Mouse (Mus musculus): ENCODE data around the gene Wasf2. TPM values are rescaled to one million over a fixed set of nuclear protein-coding genes. Genes with fewer than 3 reads are reported as not detected.
"Not testable (repeated sequence)": the region's sequence is repeated elsewhere in the genome, so short reads cannot be mapped to it uniquely, and the experiment has no call there.

Gene Wasf2
- polyA plus RNA-seq, 1 experiment from 2014 or later = 27.4 TPM

DNA sequence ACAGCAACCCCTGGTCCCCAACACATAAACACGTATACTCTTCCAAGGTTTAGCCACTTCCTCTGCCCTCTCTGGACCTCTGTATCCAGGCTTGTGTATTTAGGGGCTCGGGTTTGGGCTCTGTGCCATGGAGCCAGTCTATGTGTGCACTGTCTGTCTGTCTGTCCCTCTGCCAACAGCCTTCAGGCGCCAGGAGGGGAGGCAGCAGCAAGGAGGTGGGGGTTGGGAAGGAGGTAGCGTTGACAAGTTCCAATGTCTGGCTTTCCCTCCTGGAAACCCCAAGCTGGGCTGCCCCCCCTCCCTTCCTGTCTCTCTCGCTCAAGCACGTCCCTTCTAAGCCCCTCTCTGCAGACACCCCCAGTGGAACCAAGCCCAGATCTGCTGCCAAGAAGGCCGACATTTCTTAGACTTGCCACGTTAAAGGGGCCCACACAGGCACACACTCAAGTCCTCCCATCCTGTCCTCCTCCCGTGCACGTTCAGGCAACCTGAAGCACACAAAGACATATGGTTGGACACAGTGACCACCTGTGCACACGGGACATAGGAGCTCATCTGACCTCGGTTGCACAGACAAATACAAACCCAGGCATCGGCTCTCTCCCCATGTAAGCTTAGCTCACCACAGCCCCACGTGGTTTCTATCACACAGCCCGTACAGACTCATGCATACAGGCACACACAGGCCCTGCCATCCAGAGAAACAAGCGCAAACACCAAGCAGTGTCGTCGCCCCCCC is 39.4 kb upstream of the Wasf2 start:
- ATAC-seq (replicated peaks) = no peak; the same call in 1 of the 2 replicates
- no peaks in the 10 kb centered on the region for H3K9me3 ChIP-seq
- 28% methylated on average over 17 of the region's 18 CpGs for WGBS
- no peaks in the 10 kb centered on the region for H3K27me3 ChIP-seq (replicated peaks)
- no peaks in the 10 kb centered on the region for H3K36me3 ChIP-seq (replicated peaks)
- H3K4me2 ChIP-seq = no peak overlapping the region
- peak overlapping the region; percentile 71 for H3K27ac ChIP-seq
- H3K4me1 ChIP-seq = peaks cover 77% of the 10 kb centered on the region
- no peak overlapping the region for H3K4me3 ChIP-seq
- no peak overlapping the region for H3K9ac ChIP-seq

- Histone ChIP-seq H3K9me3 (no peaks in the 10 kb centered on the region), H3K9ac (no peak overlapping the region), H3K4me3 (no peak overlapping the region), H3K36me3 (replicated peaks) (no peaks in the 10 kb centered on the region), H3K4me1 (peaks cover 72% of the 10 kb centered on the region), H3K27me3 (replicated peaks) (no peaks in the 10 kb centered on the region), H3K27ac (peak overlapping the region; percentile 71), H3K4me2 (no peak overlapping the region)
- no peak for ATAC-seq (replicated peaks)
- 68% methylated on average over 4 of the region's 4 CpGs for WGBS
These were observed 38.9 kb upstream of the Wasf2 start for GRCm38 (mm10) chr4:133091459-133091785.

- H3K4me2 ChIP-seq = peak overlapping the region; percentile 38
- no peaks in the 10 kb centered on the region for H3K36me3 ChIP-seq (replicated peaks)
- peaks cover 64% of the 10 kb centered on the region for H3K4me1 ChIP-seq
- ATAC-seq (replicated peaks) = peak; percentile 37
- no peaks in the 10 kb centered on the region for H3K9me3 ChIP-seq
- no peaks in the 10 kb centered on the region for H3K27me3 ChIP-seq (replicated peaks)
- WGBS = 4% methylated on average over 17 of the region's 18 CpGs
- peak overlapping the region; percentile 31; the same call in 1 of the 2 replicates for H3K9ac ChIP-seq
- H3K4me3 ChIP-seq = no peak overlapping the region
- peak overlapping the region; percentile 75 for H3K27ac ChIP-seq
These were observed 37.8 kb upstream of the Wasf2 start for GRCm38 (mm10) chr4:133092453-133092901.

GRCm38 (mm10) chr4:133093056-133093455 is 37.2 kb upstream of the Wasf2 start:
- H3K4me1 ChIP-seq = peaks cover 59% of the 10 kb centered on the region
- H3K4me3 ChIP-seq = no peak overlapping the region
- no peaks in the 10 kb centered on the region for H3K36me3 ChIP-seq (replicated peaks)
- peak overlapping the region; percentile 64; the same call in 1 of the 2 replicates for H3K27ac ChIP-seq
- H3K27me3 ChIP-seq (replicated peaks) = no peaks in the 10 kb centered on the region
- H3K9ac ChIP-seq = no peak overlapping the region
- no peak for ATAC-seq (replicated peaks)
- no peak overlapping the region for H3K4me2 ChIP-seq
- WGBS = 51% methylated on average over 6 of the region's 6 CpGs
- H3K9me3 ChIP-seq = no peaks in the 10 kb centered on the region

DNA sequence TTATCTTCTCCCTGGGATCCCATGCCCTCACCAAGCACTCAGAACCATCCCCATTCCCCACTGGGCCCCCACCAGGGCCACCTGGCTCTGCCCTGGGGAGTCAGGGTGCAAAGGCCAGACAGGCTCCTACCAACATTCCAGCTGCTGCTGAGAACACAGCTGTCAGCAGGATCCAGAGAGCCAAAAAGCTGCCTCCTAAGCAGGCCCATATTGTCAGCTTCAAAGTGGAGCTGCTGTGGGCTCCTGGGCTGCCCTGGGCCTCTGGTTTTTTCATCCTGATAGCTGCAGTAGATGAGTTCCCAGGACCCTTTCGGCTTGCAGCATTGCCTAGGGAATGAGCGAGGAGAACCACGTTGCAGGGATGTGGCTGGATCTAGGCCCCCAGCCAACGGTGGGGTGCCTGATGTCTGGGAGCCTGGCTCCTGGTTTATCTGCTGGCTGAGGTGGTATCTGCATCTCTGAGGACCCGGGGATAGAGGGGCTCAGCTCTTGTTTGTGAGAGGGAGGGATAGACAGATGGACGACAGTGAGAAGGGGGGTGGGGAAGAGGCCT is 36.7 kb upstream of the Wasf2 start:
- H3K9ac ChIP-seq = 0 out of 2 replicates have a peak overlapping the region, but pooled peaks have one; percentile 0
- no peak overlapping the region for H3K4me2 ChIP-seq
- H3K4me3 ChIP-seq = no peak overlapping the region
- WGBS = 14% methylated on average over 6 of the region's 6 CpGs
- H3K4me1 ChIP-seq = peaks cover 58% of the 10 kb centered on the region
- no peaks in the 10 kb centered on the region for H3K9me3 ChIP-seq
- H3K27ac ChIP-seq = peak overlapping the region; percentile 64
- no peaks in the 10 kb centered on the region for H3K27me3 ChIP-seq (replicated peaks)
- no peaks in the 10 kb centered on the region for H3K36me3 ChIP-seq (replicated peaks)
- no peak for ATAC-seq (replicated peaks)

DNA sequence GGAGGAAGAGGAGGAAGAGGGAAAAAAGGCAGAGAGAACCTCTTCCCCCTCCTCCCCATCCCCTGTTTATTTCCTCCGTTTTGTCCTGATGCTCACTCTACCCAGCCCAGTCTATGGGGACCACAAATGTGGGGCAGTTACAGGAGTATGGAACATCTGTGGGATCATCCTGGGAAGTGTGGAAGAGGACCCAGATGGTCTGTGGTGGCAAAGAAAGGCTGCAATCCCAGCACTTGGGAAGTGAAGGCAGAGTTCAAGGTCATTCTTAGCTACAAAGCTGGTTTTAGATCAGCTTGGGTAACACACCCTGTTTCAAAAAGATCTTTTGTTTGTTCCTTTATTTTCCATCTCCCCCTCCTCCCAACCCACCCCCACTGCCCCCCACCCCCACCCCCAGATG is 36.0 kb upstream of the Wasf2 start:
- Histone ChIP-seq H3K4me3 (no peak overlapping the region), H3K9ac (no peak overlapping the region), H3K27me3 (replicated peaks) (no peaks in the 10 kb centered on the region), H3K9me3 (no peaks in the 10 kb centered on the region), H3K27ac (peak overlapping the region; percentile 90; the same call in 1 of the 2 replicates), H3K4me2 (no peak overlapping the region), H3K4me1 (peaks cover 58% of the 10 kb centered on the region), H3K36me3 (replicated peaks) (no peaks in the 10 kb centered on the region)
- 33% methylated on average over 1 of the region's 1 CpGs for WGBS
- no peak for ATAC-seq (replicated peaks)

DNA sequence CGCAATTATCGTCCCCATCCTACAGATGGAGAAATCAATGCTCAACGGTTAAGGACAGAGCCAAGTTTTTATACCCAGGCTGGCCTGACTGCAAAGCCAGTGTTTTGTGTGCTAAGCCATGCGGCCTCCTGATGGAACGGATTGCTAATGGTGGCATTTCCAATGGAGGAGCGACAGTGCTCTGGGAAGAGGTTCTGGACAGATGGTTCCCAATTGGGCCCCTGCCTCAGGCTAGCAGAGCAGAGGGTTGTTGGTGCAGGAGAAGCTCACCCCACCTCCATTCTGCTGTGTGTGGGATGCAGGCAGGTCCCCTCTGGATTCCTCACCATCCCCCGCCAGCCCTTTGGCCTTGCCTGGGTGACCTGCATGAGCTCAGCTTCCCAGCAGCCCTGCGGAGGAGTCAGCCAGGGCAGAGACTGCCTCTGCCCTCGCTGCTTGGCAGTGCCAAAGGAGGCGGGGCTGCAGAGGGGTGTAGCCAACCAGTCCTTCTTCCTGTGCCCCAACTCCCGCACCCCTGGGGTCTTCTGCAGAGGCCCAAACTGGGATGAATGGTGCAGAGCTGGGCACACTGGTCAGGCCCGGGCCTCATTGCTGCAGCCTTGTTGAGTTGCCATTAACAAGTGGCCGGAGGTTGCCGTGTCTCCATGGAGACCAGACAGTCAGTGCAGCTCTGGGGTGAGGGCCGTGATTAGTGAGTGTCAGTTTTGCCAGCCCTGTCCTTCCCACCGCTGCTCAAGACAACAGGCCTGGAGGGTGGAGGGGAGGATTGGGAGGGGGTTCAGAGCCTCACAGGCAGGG is 35.2 kb upstream of the Wasf2 start:
- H3K36me3 ChIP-seq (replicated peaks) = no peaks in the 10 kb centered on the region
- H3K9ac ChIP-seq = no peak overlapping the region; the same call in 1 of the 2 replicates
- WGBS = 26% methylated on average over 16 of the region's 16 CpGs
- H3K27ac ChIP-seq = peak overlapping the region; percentile 90
- H3K27me3 ChIP-seq (replicated peaks) = no peaks in the 10 kb centered on the region
- no peaks in the 10 kb centered on the region for H3K9me3 ChIP-seq
- H3K4me1 ChIP-seq = peaks cover 52% of the 10 kb centered on the region
- ATAC-seq (replicated peaks) = peak; percentile 79
- peak overlapping the region; percentile 32 for H3K4me2 ChIP-seq
- H3K4me3 ChIP-seq = 0 out of 2 replicates have a peak overlapping the region, but pooled peaks have one; percentile 3

DNA sequence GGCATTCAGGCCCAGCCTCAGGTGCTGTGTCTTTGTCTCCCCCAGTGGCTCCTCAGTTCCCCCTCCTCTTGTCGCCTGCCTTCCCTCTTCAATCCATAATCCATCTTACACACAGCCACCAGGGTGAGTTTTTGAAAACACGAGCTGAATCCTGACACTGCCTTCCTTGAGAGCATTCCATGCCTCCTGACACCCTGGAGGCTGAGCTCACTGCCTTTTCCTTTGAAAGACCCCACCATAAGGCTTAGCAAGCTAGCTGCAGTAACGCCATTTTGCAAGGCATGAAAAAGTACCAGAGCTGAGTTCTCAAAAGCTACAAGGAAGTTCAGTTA is 34.6 kb upstream of the Wasf2 start:
- peak overlapping the region; percentile 32 for H3K4me2 ChIP-seq
- H3K36me3 ChIP-seq (replicated peaks); ATAC-seq (replicated peaks); H3K27me3 ChIP-seq (replicated peaks); H3K9me3 ChIP-seq; H3K9ac ChIP-seq: not testable (repeated sequence)
- H3K27ac ChIP-seq = peak overlapping the region; percentile 90
- peaks cover 46% of the 10 kb centered on the region for H3K4me1 ChIP-seq
- H3K4me3 ChIP-seq = 0 out of 2 replicates have a peak overlapping the region, but pooled peaks have one; percentile 3
- 2% methylated on average over 3 of the region's 3 CpGs for WGBS

- peak overlapping the region; percentile 40 for H3K4me2 ChIP-seq
- 0% methylated on average over 16 of the region's 26 CpGs for WGBS
- peak overlapping the region; percentile 28; the same call in 1 of the 2 replicates for H3K4me3 ChIP-seq
These were observed 33.6 kb upstream of the Wasf2 start for GRCm38 (mm10) chr4:133096671-133097070.

GRCm38 (mm10) chr4:133101751-133102150 is 28.6 kb upstream of the Wasf2 start:
- Histone ChIP-seq H3K27me3 (replicated peaks) (no peaks in the 10 kb centered on the region), H3K4me1 (peaks cover 16% of the 10 kb centered on the region; the same call in 1 of the 2 replicates), H3K4me3 (no peak overlapping the region), H3K9me3 (no peaks in the 10 kb centered on the region), H3K9ac (no peak overlapping the region), H3K27ac (no peak overlapping the region), H3K36me3 (replicated peaks) (no peaks in the 10 kb centered on the region), H3K4me2 (0 out of 2 replicates have a peak overlapping the region, but pooled peaks have one; percentile 7)
- no peak for ATAC-seq (replicated peaks)
- 85% methylated on average over 9 of the region's 9 CpGs for WGBS

More at GRCm38 (mm10) chr4:133096671-133097070, 33.6 kb upstream of the Wasf2 start:
- not testable (repeated sequence) for ATAC-seq (replicated peaks); H3K9me3 ChIP-seq; H3K27me3 ChIP-seq (replicated peaks); H3K27ac ChIP-seq; H3K9ac ChIP-seq; H3K36me3 ChIP-seq (replicated peaks)
- peaks cover 38% of the 10 kb centered on the region for H3K4me1 ChIP-seq

GRCm38 (mm10) chr4:133103525-133104193 is 26.6 kb upstream of the Wasf2 start:
- no peak overlapping the region for H3K4me3 ChIP-seq
- no peaks in the 10 kb centered on the region for H3K9me3 ChIP-seq
- H3K9ac ChIP-seq = no peak overlapping the region
- 39% methylated on average over 12 of the region's 16 CpGs for WGBS
- peaks cover 18% of the 10 kb centered on the region; the same call in 1 of the 2 replicates for H3K4me1 ChIP-seq
- no peaks in the 10 kb centered on the region for H3K27me3 ChIP-seq (replicated peaks)
- H3K27ac ChIP-seq = no peak overlapping the region
- ATAC-seq (replicated peaks) = no peak
- H3K36me3 ChIP-seq (replicated peaks) = no peaks in the 10 kb centered on the region
- H3K4me2 ChIP-seq = peak overlapping the region; percentile 17; the same call in 1 of the 2 replicates

- Histone ChIP-seq H3K27me3 (replicated peaks) (no peaks in the 10 kb centered on the region), H3K4me1 (peaks cover 18% of the 10 kb centered on the region; the same call in 1 of the 2 replicates), H3K9ac (no peak overlapping the region), H3K36me3 (replicated peaks) (no peaks in the 10 kb centered on the region), H3K4me3 (no peak overlapping the region), H3K9me3 (no peaks in the 10 kb centered on the region), H3K27ac (no peak overlapping the region), H3K4me2 (0 out of 2 replicates have a peak overlapping the region, but pooled peaks have one; percentile 2)
- WGBS = 38% methylated on average over 10 of the region's 10 CpGs
- ATAC-seq (replicated peaks) = no peak
These were observed 26.1 kb upstream of the Wasf2 start for GRCm38 (mm10) chr4:133104194-133104569.

Measured in midbrain, embryonic 15.5 days (tissue).